Mouse (Mus musculus) neural tube, embryonic 15.5 days (tissue): ENCODE results near the gene Tgm2. TPM values are rescaled to one million over a fixed set of nuclear protein-coding genes. Genes with fewer than 3 reads are reported as not detected.

ENCODE experiments used
- ATAC-seq: fragments of 200-750 bp; cut with Nextera tagmentation; 2 replicates; pipeline ENCODE4 v1.8.0; 2017; ENCODE audit warnings: mild to moderate bottlenecking, moderate TSS enrichment, moderate library complexity; ENCODE audit not compliant: low FRiP score
- H3K27ac ChIP-seq: fragments of 300-500 bp; sonication (generic); replicated peaks from 2 replicates; pipeline ENCODE4 v1.5.1; 2015; ENCODE audit warnings: mild to moderate bottlenecking, inconsistent platforms
- H3K27me3 ChIP-seq: fragments of 300-500 bp; sonication (generic); replicated peaks from 2 replicates; pipeline ENCODE4 v1.6.1; 2015; ENCODE audit warnings: inconsistent platforms
- H3K36me3 ChIP-seq: fragments of 300-500 bp; sonication (generic); 2 replicates; pipeline ENCODE4 v1.6.1; 2015; ENCODE audit warnings: inconsistent platforms
- H3K4me1 ChIP-seq: fragments of 300-500 bp; sonication (generic); 2 replicates; pipeline ENCODE4 v1.6.1; 2015; ENCODE audit warnings: inconsistent platforms
- H3K4me2 ChIP-seq: fragments of 300-500 bp; sonication (generic); 2 replicates; pipeline ENCODE4 v1.6.1; 2015; ENCODE audit warnings: inconsistent platforms, mild to moderate bottlenecking, moderate library complexity
- H3K4me3 ChIP-seq: fragments of 300-500 bp; sonication (generic); replicated peaks from 2 replicates; pipeline ENCODE4 v1.5.1; 2015; ENCODE audit warnings: mild to moderate bottlenecking, inconsistent platforms
- H3K9ac ChIP-seq: fragments of 300-500 bp; sonication (generic); replicated peaks from 2 replicates; pipeline ENCODE4 v1.6.1; 2015; ENCODE audit warnings: mild to moderate bottlenecking, inconsistent platforms
- H3K9me3 ChIP-seq: fragments of 300-500 bp; sonication (generic); replicated peaks from 2 replicates; pipeline ENCODE4 v1.6.1; 2016; ENCODE audit warnings: inconsistent platforms
- WGBS: fragments of 180-500 bp; shearing (Covaris S2); methylation state at CpG from one replicate; pipeline ENCODE4 v1.1.7; 2015; ENCODE audit warnings: mixed read lengths; 5-methylcytosine and 5-hydroxymethylcytosine counted together
- polyA plus RNA-seq: library from polyadenylated mRNA; unstranded; fragments of >200 nt; fragmentation: Nextera tagmentation; extraction: Ambion mirVana; gene quantifications from 2 replicates; pipeline ENCODE4 v1.2.1, GENCODE M21; 2015

Gene Tgm2
- polyA plus RNA-seq, 1 experiment from 2014 or later: 7.8 TPM

GRCm38 (mm10) chr2:158080622-158081241 is 65.5 kb downstream of the Tgm2 start:
- 90% methylated on average over 9 of the region's 9 CpGs for WGBS
- no peak overlapping the region for H3K27ac ChIP-seq
- peaks cover 20% of the 10 kb centered on the region for H3K36me3 ChIP-seq
- no peaks in the 10 kb centered on the region for H3K9me3 ChIP-seq
- ATAC-seq: no peak
- no peak overlapping the region for H3K9ac ChIP-seq
- H3K4me2 ChIP-seq: no peak overlapping the region
- peaks cover 11% of the 10 kb centered on the region for H3K4me1 ChIP-seq
- H3K4me3 ChIP-seq: no peak overlapping the region
- no peaks in the 10 kb centered on the region for H3K27me3 ChIP-seq

DNA sequence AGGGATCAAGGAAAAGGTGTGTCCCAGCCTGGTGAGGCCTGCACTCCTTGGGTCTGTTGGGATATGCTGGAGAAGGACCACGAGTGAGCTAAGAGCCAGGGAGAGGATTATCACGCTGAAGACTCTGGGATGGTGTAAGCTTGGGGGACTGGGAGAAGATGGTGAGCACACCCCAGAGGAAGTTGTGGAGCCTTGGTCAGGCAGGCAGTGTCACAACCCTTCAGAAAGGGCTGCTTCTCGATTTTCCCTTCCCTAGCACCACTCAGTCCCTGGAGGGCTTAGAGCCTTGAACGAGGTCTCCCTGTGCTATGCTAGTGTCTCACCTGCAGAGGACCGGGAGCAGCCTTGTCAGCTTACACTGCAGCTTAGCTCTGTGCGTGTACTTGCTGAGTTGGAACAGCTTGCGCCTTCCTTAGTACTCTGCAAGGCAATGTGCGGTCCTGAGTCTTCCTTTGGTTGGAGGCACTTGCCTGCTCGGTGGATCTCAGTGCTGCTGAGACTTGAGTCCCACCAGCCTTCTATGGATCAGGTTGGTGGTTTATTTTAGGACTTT is 66.3 kb downstream of the Tgm2 start:
- Histone ChIP-seq H3K9ac (no peak overlapping the region), H3K27me3 (no peaks in the 10 kb centered on the region), H3K4me2 (no peak overlapping the region), H3K36me3 (peaks cover 28% of the 10 kb centered on the region), H3K4me3 (no peak overlapping the region), H3K9me3 (no peaks in the 10 kb centered on the region), H3K4me1 (peaks cover 11% of the 10 kb centered on the region), H3K27ac (0 out of 2 replicates have a peak overlapping the region, but pooled peaks have one; percentile 3)
- peak; percentile 59; the same call in 1 of the 2 replicates for ATAC-seq
- 61% methylated on average over 9 of the region's 9 CpGs for WGBS

DNA sequence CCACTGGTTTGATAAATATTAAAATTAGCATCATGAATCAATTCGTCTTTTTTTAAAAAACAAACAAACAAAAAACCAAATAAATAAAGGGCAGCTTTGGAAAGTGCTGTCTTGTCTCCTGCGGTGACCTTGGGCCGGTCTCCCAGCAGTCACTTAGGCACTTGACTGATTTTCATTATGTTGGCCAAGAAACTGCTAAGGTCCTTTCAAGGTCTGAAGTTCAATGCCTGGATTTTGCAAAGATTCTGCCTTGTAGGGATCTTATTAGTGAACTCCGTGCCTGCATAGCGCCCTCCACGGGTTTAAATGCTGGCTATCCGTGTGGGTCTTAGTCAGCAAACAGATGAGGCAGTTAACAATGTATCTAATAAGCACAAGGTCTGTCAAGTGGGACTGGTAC is 67.3 kb downstream of the Tgm2 start:
- Histone ChIP-seq H3K9me3 (no peaks in the 10 kb centered on the region), H3K4me3 (no peak overlapping the region), H3K4me2 (no peak overlapping the region), H3K4me1 (peaks cover 11% of the 10 kb centered on the region), H3K27ac (0 out of 2 replicates have a peak overlapping the region, but pooled peaks have one; percentile 41), H3K36me3 (peaks cover 34% of the 10 kb centered on the region), H3K9ac (no peak overlapping the region), H3K27me3 (no peaks in the 10 kb centered on the region)
- 74% methylated on average over 7 of the region's 7 CpGs for WGBS
- no peak for ATAC-seq

DNA sequence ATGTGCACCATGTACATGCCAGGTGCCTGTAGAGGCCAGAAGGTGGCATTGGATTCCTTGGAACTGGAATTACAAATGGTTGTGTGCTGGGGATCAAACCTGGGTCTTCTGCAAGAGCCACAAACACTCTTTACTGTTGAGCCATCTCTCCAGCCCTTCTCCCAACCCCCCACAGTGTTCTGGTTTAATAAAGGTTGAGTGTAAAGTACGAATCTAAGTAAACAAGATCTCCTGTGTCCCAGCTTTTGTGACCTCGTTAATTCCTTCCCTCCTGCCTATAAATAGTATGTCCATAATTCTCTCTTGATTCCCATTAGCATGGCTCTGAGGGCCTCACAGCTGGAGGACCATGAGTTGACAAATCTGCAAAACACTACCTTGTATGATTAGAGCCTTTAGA is 68.3 kb downstream of the Tgm2 start:
- H3K27ac ChIP-seq: peak overlapping the region; percentile 54
- no peak overlapping the region for H3K4me3 ChIP-seq
- H3K4me2 ChIP-seq: no peak overlapping the region
- H3K4me1 ChIP-seq: peaks cover 11% of the 10 kb centered on the region
- ATAC-seq: no peak
- H3K9ac ChIP-seq: no peak overlapping the region
- peaks cover 36% of the 10 kb centered on the region for H3K36me3 ChIP-seq
- H3K9me3 ChIP-seq: no peaks in the 10 kb centered on the region
- no peaks in the 10 kb centered on the region for H3K27me3 ChIP-seq
- 38% methylated on average over 2 of the region's 2 CpGs for WGBS

- Histone ChIP-seq H3K9me3 (no peaks in the 10 kb centered on the region), H3K9ac (no peak overlapping the region), H3K27me3 (no peaks in the 10 kb centered on the region), H3K4me3 (no peak overlapping the region), H3K4me2 (no peak overlapping the region), H3K36me3 (peaks cover 40% of the 10 kb centered on the region), H3K27ac (0 out of 2 replicates have a peak overlapping the region, but pooled peaks have one; percentile 15), H3K4me1 (peaks cover 11% of the 10 kb centered on the region)
- ATAC-seq: no peak
- WGBS: 87% methylated on average over 6 of the region's 6 CpGs
Observed at GRCm38 (mm10) chr2:158076690-158077089, 69.5 kb downstream of the Tgm2 start.

GRCm38 (mm10) chr2:158074835-158075234 is 71.4 kb downstream of the Tgm2 start:
- Histone ChIP-seq H3K27me3 (no peaks in the 10 kb centered on the region), H3K27ac (no peak overlapping the region), H3K36me3 (peaks cover 57% of the 10 kb centered on the region), H3K4me2 (no peak overlapping the region), H3K9ac (no peak overlapping the region), H3K4me3 (no peak overlapping the region), H3K9me3 (no peaks in the 10 kb centered on the region), H3K4me1 (peaks cover 8% of the 10 kb centered on the region)
- no peak for ATAC-seq
- WGBS: 95% methylated on average over 5 of the region's 5 CpGs

GRCm38 (mm10) chr2:158071633-158071995 is 74.6 kb downstream of the Tgm2 start:
- Histone ChIP-seq H3K27ac (no peak overlapping the region), H3K27me3 (no peaks in the 10 kb centered on the region), H3K9ac (no peak overlapping the region), H3K4me3 (no peak overlapping the region), H3K4me1 (no peaks in the 10 kb centered on the region), H3K36me3 (peaks cover 57% of the 10 kb centered on the region), H3K4me2 (no peak overlapping the region), H3K9me3 (no peaks in the 10 kb centered on the region)
- WGBS: 86% methylated on average over 5 of the region's 5 CpGs
- ATAC-seq: no peak

- Histone ChIP-seq H3K4me3 (no peak overlapping the region), H3K36me3 (peaks cover 53% of the 10 kb centered on the region), H3K9ac (no peak overlapping the region), H3K4me1 (no peaks in the 10 kb centered on the region), H3K4me2 (no peak overlapping the region), H3K27ac (no peak overlapping the region), H3K27me3 (no peaks in the 10 kb centered on the region), H3K9me3 (no peaks in the 10 kb centered on the region)
- no peak for ATAC-seq
- 77% methylated on average over 3 of the region's 3 CpGs for WGBS
Observed at GRCm38 (mm10) chr2:158070885-158071632, 75.2 kb downstream of the Tgm2 start.

DNA sequence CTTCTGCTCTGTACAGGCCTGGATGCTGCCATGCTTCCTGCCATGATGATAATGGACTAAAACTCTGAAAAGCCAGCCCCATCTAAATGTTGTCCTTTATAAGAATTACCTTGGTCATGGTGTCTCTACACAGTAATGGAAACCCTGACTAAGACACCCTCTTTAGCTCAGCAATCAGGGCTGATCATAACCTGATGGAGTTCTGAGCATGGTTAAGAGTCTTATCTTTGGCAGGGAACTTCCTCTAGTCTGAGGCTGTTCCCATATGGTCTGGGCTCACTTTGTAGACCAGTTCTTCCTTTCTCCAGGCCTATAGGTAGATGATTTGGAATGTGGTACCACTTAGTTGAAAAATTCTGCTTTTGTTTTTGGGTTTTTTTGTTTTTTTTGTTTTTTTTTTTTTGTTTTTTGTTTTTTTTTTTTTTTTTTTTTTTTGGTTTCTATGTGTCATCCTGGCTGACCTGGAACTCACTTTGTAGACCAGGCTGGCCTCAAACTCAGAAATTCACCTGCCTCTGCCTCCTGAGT is 77.7 kb downstream of the Tgm2 start:
- peaks cover 46% of the 10 kb centered on the region for H3K36me3 ChIP-seq
- no peak overlapping the region for H3K4me3 ChIP-seq
- no peak for ATAC-seq

DNA sequence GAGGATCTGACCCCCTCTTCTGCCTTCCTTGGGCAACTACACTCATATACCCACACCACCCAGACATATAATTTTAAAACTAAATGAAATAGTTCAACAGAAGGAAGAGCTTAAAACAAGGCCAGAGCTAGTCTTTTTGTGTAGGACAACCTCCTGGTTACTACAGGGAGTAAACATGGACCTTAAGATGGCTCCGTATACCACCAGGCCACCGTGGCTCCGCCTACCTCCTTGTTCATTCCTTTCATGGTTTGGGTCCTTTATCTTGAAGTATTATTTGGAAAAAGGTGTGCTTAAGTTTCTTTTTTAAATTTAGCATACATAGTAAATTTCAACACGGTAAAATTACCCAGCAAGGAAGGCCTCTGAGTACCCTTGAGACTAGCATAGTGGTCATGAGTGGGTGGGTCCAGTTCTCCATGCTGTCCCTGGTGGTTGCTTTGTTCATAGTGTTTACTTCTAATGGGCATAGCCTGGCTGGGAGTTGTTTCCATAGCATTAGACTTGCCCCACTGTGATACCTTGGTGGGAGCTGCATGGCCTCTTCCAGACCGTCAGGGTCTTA is 78.9 kb downstream of the Tgm2 start:
- H3K36me3 ChIP-seq: peaks cover 46% of the 10 kb centered on the region
- 94% methylated on average over 5 of the region's 5 CpGs for WGBS
- H3K4me3 ChIP-seq: no peak overlapping the region
- H3K4me1 ChIP-seq: peaks cover 9% of the 10 kb centered on the region; the same call in 1 of the 2 replicates
- H3K9me3 ChIP-seq: no peaks in the 10 kb centered on the region
- H3K9ac ChIP-seq: no peak overlapping the region
- H3K27me3 ChIP-seq: no peaks in the 10 kb centered on the region
- no peak overlapping the region for H3K27ac ChIP-seq
- no peak for ATAC-seq
- no peak overlapping the region for H3K4me2 ChIP-seq

More for the DNA sequence above, 77.7 kb downstream of the Tgm2 start:
- Histone ChIP-seq H3K27me3 (no peaks in the 10 kb centered on the region), H3K9ac (no peak overlapping the region), H3K4me1 (peaks cover 9% of the 10 kb centered on the region; the same call in 1 of the 2 replicates), H3K9me3 (no peaks in the 10 kb centered on the region), H3K27ac (no peak overlapping the region), H3K4me2 (no peak overlapping the region)

- ATAC-seq: no peak
- no peak overlapping the region for H3K9ac ChIP-seq
- H3K36me3 ChIP-seq: peaks cover 49% of the 10 kb centered on the region
- no peaks in the 10 kb centered on the region for H3K9me3 ChIP-seq
- H3K27ac ChIP-seq: no peak overlapping the region
- peaks cover 9% of the 10 kb centered on the region; the same call in 1 of the 2 replicates for H3K4me1 ChIP-seq
- no peak overlapping the region for H3K4me3 ChIP-seq
- H3K27me3 ChIP-seq: no peaks in the 10 kb centered on the region
- no peak overlapping the region for H3K4me2 ChIP-seq
Observed at GRCm38 (mm10) chr2:158066456-158066855, 79.8 kb downstream of the Tgm2 start.
